Mouse (Mus musculus) stomach, embryonic 14.5 days (tissue): ENCODE data around the gene Anxa5. TPM values are rescaled to one million over a fixed set of nuclear protein-coding genes. Genes with fewer than 3 reads are reported as not detected.

Experiments used
- ATAC-seq: fragments of 200-750 bp; cut with Nextera tagmentation; 2 replicates; pipeline ENCODE4 v1.8.0; 2017; ENCODE audit warnings: low read depth, moderate TSS enrichment; ENCODE audit not compliant: insufficient number of reproducible peaks, insufficient read depth, low FRiP score
- H3K27ac ChIP-seq: fragments of 300-500 bp; sonication (generic); 2 replicates; pipeline ENCODE4 v1.5.1; 2014; ENCODE audit warnings: mild to moderate bottlenecking, low read length, moderate library complexity, mixed read lengths
- H3K27me3 ChIP-seq: fragments of 300-500 bp; sonication (generic); 2 replicates; pipeline ENCODE4 v1.6.1; 2014; ENCODE audit warnings: low read length, control low read depth, mixed read lengths; ENCODE audit not compliant: control insufficient read depth, insufficient read depth
- H3K36me3 ChIP-seq: fragments of 300-500 bp; sonication (generic); 2 replicates; pipeline ENCODE4 v1.6.1; 2014; ENCODE audit warnings: mild to moderate bottlenecking, control low read depth, low read length, moderate library complexity, mixed read lengths; ENCODE audit not compliant: control insufficient read depth, insufficient read depth
- H3K4me1 ChIP-seq: fragments of 300-500 bp; sonication (generic); 2 replicates; pipeline ENCODE4 v1.6.1; 2014; ENCODE audit warnings: low read length, control low read depth, mixed read lengths; ENCODE audit not compliant: control insufficient read depth, insufficient read depth
- H3K4me2 ChIP-seq: fragments of 300-500 bp; sonication (generic); replicated peaks from 2 replicates; pipeline ENCODE4 v1.6.1; 2014; ENCODE audit warnings: low read depth, low read length, control low read depth
- H3K4me3 ChIP-seq: fragments of 300-500 bp; sonication (generic); 2 replicates; pipeline ENCODE4 v1.5.1; 2014; ENCODE audit warnings: low read depth, low read length, control low read depth
- H3K9ac ChIP-seq: fragments of 300-500 bp; sonication (generic); replicated peaks from 2 replicates; pipeline ENCODE4 v1.6.1; 2014; ENCODE audit warnings: low read depth, mild to moderate bottlenecking, control low read depth, low read length, moderate library complexity, mixed read lengths
- H3K9me3 ChIP-seq: fragments of 300-500 bp; sonication (generic); 2 replicates; pipeline ENCODE4 v1.6.1; 2016; ENCODE audit warnings: low read depth, low read length, control low read depth; ENCODE audit not compliant: control insufficient read depth
- WGBS: fragments of 180-500 bp; shearing (Covaris S2); extraction: QIAGEN DNeasy Blood & Tissue Kit; methylation state at CpG from one replicate; pipeline ENCODE4 v1.1.7; 2014; 5-methylcytosine and 5-hydroxymethylcytosine counted together
- polyA plus RNA-seq: library from polyadenylated mRNA; unstranded; fragments of >200 nt; fragmentation: Nextera tagmentation; extraction: Ambion mirVana; gene quantifications from 2 replicates; pipeline ENCODE4 v1.2.1, GENCODE M21; 2014

The Anxa5 gene
- polyA plus RNA-seq: 315 and 335 TPM in 2 replicates

DNA sequence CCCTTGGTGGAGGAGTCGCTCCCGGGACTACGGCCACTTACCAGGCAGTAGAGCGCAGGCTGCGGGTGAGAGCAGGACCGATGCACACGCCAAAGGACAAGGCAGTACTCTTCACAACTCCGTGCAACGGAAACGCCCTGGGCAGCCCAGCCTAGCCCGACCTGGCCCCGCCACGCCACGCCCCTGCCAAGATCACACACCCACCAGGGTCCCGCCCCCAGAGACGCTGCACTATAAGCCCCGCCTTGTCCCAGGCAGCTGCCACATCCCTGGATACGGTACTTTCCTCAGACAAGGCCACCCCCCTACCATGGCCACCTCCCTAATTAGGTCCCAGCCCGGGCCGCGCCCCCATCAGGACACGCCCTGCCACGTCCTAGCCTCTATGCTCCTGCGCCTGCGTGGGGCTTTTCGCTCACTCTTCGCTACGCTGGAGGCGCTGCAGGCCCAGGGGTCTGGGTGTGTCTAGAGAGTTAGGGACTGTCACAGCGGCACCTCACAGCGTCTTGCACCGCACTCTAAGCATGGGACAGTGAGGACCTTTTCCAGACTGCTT, at the start of gene Anxa5, which contains the start of gene 1810062G17Rik:
Anxa5 (minus strand) TSS at position 363 of the 556 bp plus-strand sequence.
1810062G17Rik (plus strand) TSS at position 406 of the 556 bp plus-strand sequence.
- peak within 1 kb of the TSS; percentile 61 for H3K4me2 ChIP-seq
- peak within 1 kb of the TSS; percentile 84 for H3K27ac ChIP-seq
- no peaks in the 10 kb centered on the region for H3K36me3 ChIP-seq
- H3K9me3 ChIP-seq: no peaks in the 10 kb centered on the region
- under 1% methylated on average over 32 of the region's 32 CpGs for WGBS
- peak; percentile 99 for ATAC-seq
- H3K4me1 ChIP-seq: peaks cover 5% of the 10 kb centered on the region; the same call in 1 of the 2 replicates
- no peaks in the 10 kb centered on the region for H3K27me3 ChIP-seq
- H3K9ac ChIP-seq: peak within 1 kb of the TSS; percentile 44
- H3K4me3 ChIP-seq: peak within 1 kb of the TSS; percentile 49

DNA sequence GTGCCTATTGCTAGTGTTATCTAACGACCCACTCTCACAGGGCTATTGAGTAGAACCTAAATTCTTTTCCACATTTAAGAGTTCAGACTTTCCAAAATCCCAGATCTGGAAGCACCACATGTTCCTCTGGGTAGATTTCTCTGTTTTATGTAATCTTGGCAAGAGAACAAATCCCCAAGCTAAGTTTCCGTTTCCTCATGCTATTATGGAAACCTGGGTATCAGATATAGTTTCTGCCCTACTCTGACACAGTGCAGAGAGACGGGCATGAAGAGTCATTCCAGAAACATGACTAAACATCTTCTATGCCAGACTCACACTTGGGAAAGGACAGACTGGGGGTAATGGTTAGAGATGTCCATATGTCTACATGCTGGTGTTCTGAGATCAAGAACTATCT, 48.8 kb upstream of the Anxa5 start:
- WGBS: 76% methylated on average over 3 of the region's 3 CpGs
- ATAC-seq: no peak
- H3K4me2 ChIP-seq: no peak overlapping the region
- no peak overlapping the region for H3K27ac ChIP-seq
- 0 out of 2 replicates have a peak, but pooled peaks cover 5% of the 10 kb centered on the region for H3K4me1 ChIP-seq
- peaks cover 7% of the 10 kb centered on the region; the same call in 1 of the 2 replicates for H3K27me3 ChIP-seq
- no peaks in the 10 kb centered on the region for H3K36me3 ChIP-seq
- no peak overlapping the region for H3K9ac ChIP-seq
- no peaks in the 10 kb centered on the region for H3K9me3 ChIP-seq
- no peak overlapping the region for H3K4me3 ChIP-seq

DNA sequence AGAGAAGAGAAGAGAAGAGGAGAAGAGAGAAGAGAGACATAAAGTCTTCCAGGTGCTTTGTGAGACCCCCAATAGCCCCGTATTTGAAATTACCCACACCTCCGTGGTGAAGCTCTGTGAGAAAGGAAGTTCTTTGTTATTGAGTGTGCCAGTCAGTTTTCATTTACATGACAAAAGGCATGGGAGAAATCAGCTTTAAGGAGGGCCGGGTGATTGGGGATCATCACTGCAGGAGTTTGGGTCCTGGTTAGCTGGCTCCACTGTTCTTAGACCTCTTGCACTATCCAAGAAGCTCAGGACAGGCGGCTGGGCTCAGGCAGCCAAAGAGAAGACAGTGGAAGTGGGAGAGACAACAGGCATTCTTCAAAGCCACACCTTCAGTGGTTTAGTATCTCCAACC, 46.4 kb upstream of the Anxa5 start:
- H3K4me3 ChIP-seq: no peak overlapping the region
- H3K27me3 ChIP-seq: peaks cover 7% of the 10 kb centered on the region; the same call in 1 of the 2 replicates
- H3K27ac ChIP-seq: no peak overlapping the region
- no peak overlapping the region for H3K9ac ChIP-seq
- H3K4me1 ChIP-seq: 0 out of 2 replicates have a peak, but pooled peaks cover 5% of the 10 kb centered on the region
- H3K9me3 ChIP-seq: no peaks in the 10 kb centered on the region
- no peaks in the 10 kb centered on the region for H3K36me3 ChIP-seq
- WGBS: 11% methylated on average over 4 of the region's 4 CpGs
- no peak for ATAC-seq
- H3K4me2 ChIP-seq: no peak overlapping the region

DNA sequence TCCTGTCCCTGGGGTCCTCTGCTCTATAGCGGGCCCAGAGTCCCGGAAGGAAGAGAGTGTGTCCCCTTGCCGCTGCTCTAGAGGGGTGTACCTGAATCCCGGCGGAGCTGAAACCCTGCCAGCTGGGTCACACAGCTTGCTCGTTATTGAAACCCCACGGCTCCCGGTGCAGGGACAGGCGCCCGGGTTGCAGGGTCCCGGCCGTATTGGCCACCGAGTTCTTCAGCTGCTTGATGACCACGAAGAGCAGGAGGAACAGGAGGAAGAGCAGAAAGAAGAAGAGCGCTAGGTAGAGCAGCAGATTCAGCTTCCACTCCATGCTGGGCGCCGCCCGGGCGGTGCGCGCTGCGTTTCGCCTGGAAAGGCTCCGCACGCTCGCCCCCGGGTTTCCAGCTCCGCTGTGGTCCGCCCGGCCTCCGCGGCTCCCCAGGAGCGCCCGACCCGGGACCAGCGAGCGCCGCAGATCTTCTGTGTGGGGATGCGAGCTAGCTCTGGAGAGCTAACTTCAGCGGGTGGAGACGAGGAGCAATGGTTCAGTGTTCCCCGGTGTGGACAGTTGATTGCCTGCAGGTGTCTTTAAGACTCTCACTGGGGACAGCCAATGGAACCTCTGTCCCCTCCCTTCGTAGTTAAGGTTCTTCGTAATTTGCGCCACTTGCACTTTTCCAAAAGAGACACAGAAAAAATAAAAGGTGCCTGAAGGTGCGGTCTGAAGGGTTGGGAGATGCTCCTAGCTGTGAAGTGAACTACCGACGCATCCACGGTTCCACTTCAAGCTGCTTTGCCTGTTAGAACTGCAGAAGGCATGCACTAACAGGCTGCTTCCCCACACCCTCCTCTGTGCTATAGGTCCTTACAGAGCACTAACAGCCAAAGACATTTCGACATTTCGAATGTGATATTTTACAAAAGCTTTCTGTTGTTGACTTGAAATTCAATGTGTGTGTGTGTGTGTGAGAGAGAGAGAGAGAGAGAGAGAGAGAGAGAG, 45.7 kb upstream of the Anxa5 start, which contains the start of gene Gm11549:
Gm11549 (minus strand) TSS at position 741 of the 988 bp plus-strand sequence.
- Histone ChIP-seq H3K36me3 (no peaks in the 10 kb centered on the region), H3K27ac (no peak within 1 kb of the TSS), H3K4me1 (0 out of 2 replicates have a peak, but pooled peaks cover 5% of the 10 kb centered on the region), H3K4me2 (peak within 1 kb of the TSS; percentile 88), H3K9ac (0 out of 2 replicates have a peak within 1 kb of the TSS, but pooled peaks have one; percentile 7), H3K27me3 (peaks cover 7% of the 10 kb centered on the region; the same call in 1 of the 2 replicates), H3K4me3 (peak within 1 kb of the TSS; percentile 42), H3K9me3 (no peaks in the 10 kb centered on the region)
- 1% methylated on average over 51 of the region's 51 CpGs for WGBS
- ATAC-seq: peak; percentile 65; the same call in 1 of the 2 replicates

DNA sequence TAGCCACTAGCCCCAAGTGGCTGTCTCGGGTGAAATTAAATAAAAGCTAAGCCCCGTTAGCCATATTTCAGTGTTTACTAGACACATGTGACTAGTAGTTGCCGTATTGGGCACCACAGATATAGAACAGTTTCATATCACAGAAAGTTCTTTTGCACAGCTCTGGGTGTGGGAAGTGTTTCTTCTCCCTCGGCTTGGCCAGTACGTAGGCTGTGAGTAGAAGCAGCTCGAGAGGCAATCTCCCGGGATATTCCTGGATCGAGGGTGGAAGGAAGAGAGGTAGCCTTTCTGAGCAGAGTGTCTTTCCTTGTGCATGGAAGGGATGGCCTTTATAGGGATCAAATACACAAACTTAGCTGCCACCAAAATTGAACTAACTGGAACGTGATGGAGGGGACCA, 40.5 kb upstream of the Anxa5 start:
- no peak overlapping the region for H3K27ac ChIP-seq
- 89% methylated on average over 9 of the region's 9 CpGs for WGBS

DNA sequence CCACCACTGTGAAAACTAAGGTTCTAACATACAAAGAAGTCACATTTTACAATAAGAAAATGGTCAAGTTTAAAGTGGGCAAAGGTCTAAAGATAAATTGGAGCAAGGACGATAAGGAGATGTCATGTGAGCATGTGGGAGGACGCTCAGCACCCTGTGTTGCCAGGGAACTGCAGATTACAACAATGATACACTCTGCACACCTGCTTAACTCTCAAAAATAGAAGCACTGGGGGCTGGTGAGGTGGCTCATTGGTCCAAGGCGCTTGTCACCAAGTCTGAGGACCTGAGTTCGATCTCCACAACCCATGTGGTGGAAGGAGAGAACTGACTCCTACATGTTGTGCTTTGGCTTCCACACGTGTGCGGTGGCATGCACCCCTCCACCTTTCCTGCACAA, 35.8 kb upstream of the Anxa5 start:
- ATAC-seq: no peak
- no peak overlapping the region for H3K4me2 ChIP-seq
- no peak overlapping the region for H3K9ac ChIP-seq
- H3K36me3 ChIP-seq: no peaks in the 10 kb centered on the region
- H3K27me3 ChIP-seq: no peaks in the 10 kb centered on the region
- H3K27ac ChIP-seq: no peak overlapping the region
- H3K4me1 ChIP-seq: no peaks in the 10 kb centered on the region
- H3K4me3 ChIP-seq: no peak overlapping the region
- WGBS: 78% methylated on average over 6 of the region's 6 CpGs
- no peaks in the 10 kb centered on the region for H3K9me3 ChIP-seq

More for the DNA sequence above, 40.5 kb upstream of the Anxa5 start:
- no peaks in the 10 kb centered on the region for H3K36me3 ChIP-seq
- ATAC-seq: no peak
- no peak overlapping the region for H3K4me3 ChIP-seq
- H3K4me2 ChIP-seq: no peak overlapping the region
- H3K4me1 ChIP-seq: 0 out of 2 replicates have a peak, but pooled peaks cover 5% of the 10 kb centered on the region
- no peaks in the 10 kb centered on the region for H3K9me3 ChIP-seq
- peaks cover 7% of the 10 kb centered on the region; the same call in 1 of the 2 replicates for H3K27me3 ChIP-seq
- no peak overlapping the region for H3K9ac ChIP-seq

DNA sequence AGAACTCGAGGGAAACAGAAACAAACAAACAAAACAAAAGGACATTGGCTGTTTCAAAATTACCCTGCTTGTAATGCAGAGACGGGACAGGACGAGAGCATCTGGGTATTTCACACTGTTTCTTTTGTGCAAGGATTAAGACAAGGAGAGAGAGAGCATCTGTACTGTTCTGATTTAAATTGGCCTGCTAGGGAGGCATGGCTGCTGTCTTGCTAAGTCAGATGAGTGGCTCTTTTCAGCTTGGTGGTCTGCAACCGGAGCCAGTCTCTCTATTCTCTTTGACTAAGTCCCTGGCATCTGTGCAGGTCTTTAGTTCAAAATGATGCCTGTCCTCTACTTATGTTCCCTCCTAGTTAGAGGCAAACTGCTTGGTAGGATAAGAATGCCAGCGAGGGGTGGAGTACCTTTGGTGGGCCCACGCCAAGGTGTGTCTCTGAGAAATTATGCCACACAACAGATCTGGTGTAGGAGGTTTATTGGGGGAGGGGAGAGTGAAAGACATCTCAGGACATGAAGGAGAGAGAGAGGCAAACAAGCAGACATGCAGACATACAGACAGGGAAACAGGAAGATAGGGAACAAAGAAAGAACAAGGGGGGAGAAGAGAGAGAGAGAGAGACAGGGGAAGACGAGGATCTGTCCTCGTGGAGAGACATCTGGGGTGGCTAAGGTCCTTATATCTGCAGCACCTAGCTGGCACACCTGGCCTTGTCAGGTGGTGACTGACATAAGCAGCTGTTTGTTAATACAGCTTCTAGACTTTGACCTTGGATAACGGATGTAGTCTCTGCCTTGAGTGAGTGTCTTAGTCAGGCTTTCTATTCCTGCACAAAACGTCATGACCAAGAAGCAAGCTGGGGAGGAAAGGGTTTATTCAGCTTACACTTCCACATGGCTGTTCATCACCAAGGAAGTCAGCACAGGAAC, 30.4 kb upstream of the Anxa5 start:
- Histone ChIP-seq H3K27ac (no peak overlapping the region), H3K36me3 (no peaks in the 10 kb centered on the region), H3K9me3 (no peaks in the 10 kb centered on the region), H3K27me3 (no peaks in the 10 kb centered on the region), H3K4me1 (no peaks in the 10 kb centered on the region), H3K9ac (no peak overlapping the region), H3K4me2 (no peak overlapping the region), H3K4me3 (no peak overlapping the region)
- ATAC-seq: no peak
- 67% methylated on average over 10 of the region's 10 CpGs for WGBS
